Mouse (Mus musculus) spleen, embryonic (tissue): ENCODE data around the gene Coa3.

ENCODE experiments used
- CTCF ChIA-PET: fragments of 350-600 bp; sonication (Branson Sonifier 250); formaldehyde crosslinking; loops from one replicate; lab custom pipeline; 2022; lab: Charles Lee

Gene Coa3

GRCm38 (mm10) chr11:101283805-101284204 lies 4.9 kb upstream of the Coa3 start:
- CTCF ChIA-PET, result no interaction called here

- CTCF ChIA-PET, result no interaction called here
These were observed 4.0 kb upstream of the Coa3 start for GRCm38 (mm10) chr11:101282896-101283295.

GRCm38 (mm10) chr11:101280837-101281236 lies 1.9 kb upstream of the Coa3 start:
- CTCF ChIA-PET, result no interaction called here

GRCm38 (mm10) chr11:101279193-101279569 lies 267 bp upstream of the Coa3 start:
- CTCF ChIA-PET, result interaction anchor here (1.3 kb wide), 1 partner anchor 23 kb away, joined by 4 read pairs; the partner anchor contains the start of gene Becn1

GRCm38 (mm10) chr11:101277381-101278222 lies 1.3 kb downstream of the Coa3 start:
- CTCF ChIA-PET, result no interaction called here

- CTCF ChIA-PET, result interaction anchor here (0.7 kb wide), 1 partner anchor 470 kb away, joined by 29 read pairs; no protein-coding TSS in a partner anchor
These were observed 2.4 kb downstream of the Coa3 start for GRCm38 (mm10) chr11:101276319-101277070.

- CTCF ChIA-PET, result interaction anchor here (0.6 to 0.7 kb wide), 2 partner anchors 469 to 608 kb away, joined by 3 to 29 read pairs; no protein-coding TSS in a partner anchor
These were observed 3.6 kb downstream of the Coa3 start for GRCm38 (mm10) chr11:101275309-101275708.

- CTCF ChIA-PET, result interaction anchor here (1.0 kb wide), 1 partner anchor 240 kb away, joined by 8 read pairs; no protein-coding TSS in a partner anchor
These were observed 6.5 kb downstream of the Coa3 start for GRCm38 (mm10) chr11:101272446-101272845.

GRCm38 (mm10) chr11:101269577-101270116 lies 9.3 kb downstream of the Coa3 start:
- CTCF ChIA-PET, result no interaction called here

GRCm38 (mm10) chr11:101265906-101266305 lies 13.0 kb downstream of the Coa3 start:
- CTCF ChIA-PET, result no interaction called here

GRCm38 (mm10) chr11:101264954-101265471 lies 13.9 kb downstream of the Coa3 start:
- CTCF ChIA-PET, result no interaction called here

- CTCF ChIA-PET, result no interaction called here
These were observed 15.0 kb downstream of the Coa3 start for GRCm38 (mm10) chr11:101263989-101264280.

GRCm38 (mm10) chr11:101263138-101263988 lies 15.6 kb downstream of the Coa3 start:
- CTCF ChIA-PET, result no interaction called here

GRCm38 (mm10) chr11:101262272-101262967 lies 16.5 kb downstream of the Coa3 start:
- CTCF ChIA-PET, result no interaction called here

- CTCF ChIA-PET, result no interaction called here
These were observed 18.0 kb downstream of the Coa3 start for GRCm38 (mm10) chr11:101260826-101261380.

GRCm38 (mm10) chr11:101259948-101260825 lies 18.7 kb downstream of the Coa3 start, which contains the start of gene Wnk4:
TSS of gene Wnk4 (plus strand) at chr11:101260567.
- CTCF ChIA-PET, result interaction anchor here (0.7 kb wide), 1 partner anchor 41 kb away, joined by 4 read pairs; no protein-coding TSS in a partner anchor

- CTCF ChIA-PET, result no interaction called here
These were observed 19.6 kb downstream of the Coa3 start for GRCm38 (mm10) chr11:101259261-101259712.

GRCm38 (mm10) chr11:101255826-101256775 lies 22.8 kb downstream of the Coa3 start:
- CTCF ChIA-PET, result interaction anchor here (0.7 kb wide), 1 partner anchor 169 kb away, joined by 4 read pairs; the partner anchor contains the start of genes Gm27029 and Rundc1
